Mouse (Mus musculus): Measurements from ENCODE around the gene Susd3.
A peak's percentile ranks its signal among the peaks of the same experiment; 100 is the strongest.

The Susd3 gene

GRCm38 (mm10) chr13:49246011-49246410 lies 2.5 kb downstream of the Susd3 start:
- DNase-seq (ENCODE audit: low read depth) = no peak

DNA sequence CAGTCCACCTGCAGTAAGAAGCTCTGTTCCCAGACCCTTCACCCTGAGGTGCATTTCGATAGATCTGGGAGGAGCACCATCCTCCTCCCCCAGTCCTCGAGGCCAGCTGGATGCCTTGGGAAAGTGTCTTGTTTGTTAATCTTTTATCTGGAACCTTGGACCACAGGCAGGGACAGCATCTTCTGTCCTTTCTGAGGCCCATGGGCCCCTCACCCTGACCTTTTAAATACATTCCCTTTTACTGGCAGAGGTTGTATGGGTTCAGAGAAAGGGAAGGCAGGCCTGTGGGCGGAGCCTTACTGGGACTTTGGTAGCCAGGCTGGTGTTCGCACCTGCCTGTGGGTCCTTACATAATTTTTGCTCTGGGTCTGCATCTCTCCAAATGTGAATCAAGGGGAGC lies 3.3 kb downstream of the Susd3 start:
- DNase-seq (ENCODE audit: low read depth) = no peak

- DNase-seq (ENCODE audit: low read depth) = no peak
Observed at GRCm38 (mm10) chr13:49243492-49243891, 5.0 kb downstream of the Susd3 start.

- DNase-seq (ENCODE audit: low read depth) = peak; percentile 94
Observed at GRCm38 (mm10) chr13:49242321-49243065, 6.0 kb downstream of the Susd3 start.

DNA sequence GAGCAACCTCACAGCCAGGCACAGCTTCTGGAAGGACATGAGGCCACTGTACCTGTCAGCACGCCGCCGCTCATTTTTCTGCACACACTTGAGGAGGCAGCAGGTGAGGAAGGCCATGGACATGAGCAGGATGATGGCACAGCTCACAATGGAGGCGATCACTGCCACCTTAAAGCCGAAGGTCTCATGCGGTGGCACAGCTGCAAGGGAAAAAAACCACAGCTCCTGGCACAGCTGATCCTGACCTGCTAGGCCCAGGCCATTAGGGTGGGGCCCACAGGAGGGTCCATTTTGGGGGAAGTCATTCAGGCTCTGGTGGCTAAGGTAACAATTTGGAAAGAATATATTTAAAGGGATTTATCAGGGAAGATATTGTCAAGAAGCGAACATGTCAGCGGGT lies 9.8 kb downstream of the Susd3 start:
- DNase-seq (ENCODE audit: low read depth) = no peak

DNA sequence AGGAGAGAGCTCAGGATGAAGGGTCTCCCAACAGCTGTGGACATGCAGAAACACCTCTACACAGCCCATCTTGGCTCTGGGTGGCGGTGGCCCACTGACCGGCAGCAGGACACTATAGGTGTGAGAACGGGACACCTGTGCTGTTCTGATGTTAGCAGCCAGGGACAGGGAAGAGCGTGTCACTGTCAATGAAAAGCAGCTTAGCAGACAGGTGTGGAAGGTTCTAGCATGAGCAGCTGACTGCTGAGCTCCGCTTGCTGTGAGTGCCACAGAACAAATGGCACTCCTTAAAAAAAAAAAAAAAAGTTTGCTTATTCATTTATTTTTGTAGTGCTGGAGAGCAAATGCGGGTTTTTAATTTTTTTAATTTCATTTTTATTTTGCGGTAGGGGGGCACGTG lies 10.9 kb downstream of the Susd3 start:
- no peak for DNase-seq (ENCODE audit: low read depth)

DNA sequence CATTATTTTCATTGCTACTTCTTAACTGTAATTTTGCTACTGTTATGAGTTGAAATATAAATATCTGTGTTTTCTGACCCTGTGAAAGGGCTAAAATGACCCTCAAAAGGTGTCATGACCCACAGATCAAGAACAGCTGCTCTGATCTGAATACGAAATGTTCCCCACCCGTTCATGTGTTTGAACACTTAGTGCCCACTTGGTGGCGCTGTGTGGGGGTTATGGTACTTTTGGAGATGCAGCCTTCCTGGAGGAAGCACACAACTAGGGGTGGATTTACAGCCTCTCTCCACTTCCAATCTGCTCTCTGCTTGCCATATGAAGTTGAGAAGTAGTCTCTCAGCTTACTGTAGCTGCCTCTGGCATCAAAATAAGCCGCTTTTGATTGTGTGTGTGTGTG lies 13.8 kb downstream of the Susd3 start:
- peak; percentile 32 for DNase-seq (ENCODE audit: low read depth)

- DNase-seq (ENCODE audit: low read depth) = no peak
Observed at GRCm38 (mm10) chr13:49233792-49234572, 14.5 kb downstream of the Susd3 start.

DNA sequence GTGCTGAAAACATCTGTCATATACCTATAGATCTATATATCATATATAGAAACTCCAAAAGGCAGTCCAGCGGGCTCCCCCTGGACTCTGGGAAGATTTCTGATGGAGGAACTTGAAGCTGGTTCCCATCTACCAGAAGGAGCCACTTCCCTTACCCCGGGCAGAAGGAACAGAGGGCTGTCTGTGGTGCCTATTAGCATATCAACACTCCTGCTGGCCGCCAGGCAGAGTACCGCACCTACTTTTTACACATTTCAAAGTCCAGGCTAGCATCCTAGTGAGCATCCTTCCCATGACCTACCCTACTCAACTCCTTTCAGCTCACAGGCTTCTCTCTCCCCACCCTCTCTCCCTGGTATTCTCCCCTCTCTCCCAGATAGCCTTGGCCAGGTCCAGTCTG lies 22.9 kb downstream of the Susd3 start:
- no peak for DNase-seq (ENCODE audit: low read depth)

DNA sequence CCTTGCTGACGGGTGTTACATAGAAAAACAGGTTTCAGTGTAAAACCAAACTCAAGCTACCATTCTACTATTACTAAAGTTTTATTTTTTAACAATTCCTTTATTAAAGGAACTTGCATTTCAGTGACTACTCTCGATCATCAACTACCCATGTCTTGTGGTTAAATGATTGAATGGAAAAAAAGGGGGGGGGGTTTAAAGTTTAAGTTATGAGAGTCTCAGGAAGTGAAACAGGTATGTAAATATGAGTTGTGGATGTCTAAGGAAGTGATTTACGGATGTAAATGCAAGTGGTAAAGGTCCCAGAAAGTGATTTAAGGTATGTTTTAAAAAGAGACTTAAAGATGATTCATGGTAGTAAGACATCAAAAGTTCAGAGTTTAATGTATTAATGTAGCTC lies 23.3 kb downstream of the Susd3 start:
- DNase-seq (ENCODE audit: low read depth) = no peak

DNA sequence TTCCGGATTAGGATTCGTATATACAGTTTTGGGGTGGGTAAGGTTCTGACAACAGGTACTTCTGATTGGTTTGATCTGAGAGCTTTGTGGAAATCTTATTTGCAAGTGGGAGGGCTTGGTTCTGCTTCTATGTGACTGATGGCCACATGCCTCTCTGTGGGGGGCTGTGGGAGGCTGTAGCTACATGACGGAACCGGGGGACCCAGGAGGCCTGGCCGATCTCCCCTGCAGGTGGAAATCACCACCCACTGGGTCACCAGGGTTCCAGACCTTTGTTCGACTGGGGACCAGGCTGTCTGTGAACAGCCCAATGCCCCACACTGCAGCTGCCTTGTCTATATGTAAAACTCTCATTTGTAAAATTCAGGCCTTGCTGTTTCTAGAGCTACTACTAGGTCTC lies 23.8 kb downstream of the Susd3 start:
- no peak for DNase-seq (ENCODE audit: low read depth)

- DNase-seq (ENCODE audit: low read depth) = no peak
Observed at GRCm38 (mm10) chr13:49224314-49224713, 24.2 kb downstream of the Susd3 start.

DNA sequence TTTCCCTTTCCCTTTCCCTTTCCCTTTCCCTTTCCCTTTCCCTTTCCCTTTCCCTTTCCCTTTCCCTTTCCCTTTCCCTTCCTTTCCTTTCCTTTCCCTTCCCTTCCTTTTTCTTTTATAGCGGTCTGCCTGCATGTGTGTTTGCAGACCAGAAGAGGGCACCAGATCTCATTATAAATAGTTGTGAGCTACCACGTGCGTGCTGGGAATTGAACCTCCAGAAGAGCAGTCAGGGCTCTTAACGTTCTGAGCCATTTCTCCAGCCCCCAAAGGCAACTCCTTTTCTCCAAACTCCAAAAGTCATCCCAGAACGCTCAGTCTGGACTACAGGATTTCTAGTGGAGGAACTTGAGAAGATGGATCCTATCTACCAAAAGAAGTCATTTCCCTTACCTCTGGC lies 27.6 kb downstream of the Susd3 start:
- DNase-seq (ENCODE audit: low read depth) = no peak

DNA sequence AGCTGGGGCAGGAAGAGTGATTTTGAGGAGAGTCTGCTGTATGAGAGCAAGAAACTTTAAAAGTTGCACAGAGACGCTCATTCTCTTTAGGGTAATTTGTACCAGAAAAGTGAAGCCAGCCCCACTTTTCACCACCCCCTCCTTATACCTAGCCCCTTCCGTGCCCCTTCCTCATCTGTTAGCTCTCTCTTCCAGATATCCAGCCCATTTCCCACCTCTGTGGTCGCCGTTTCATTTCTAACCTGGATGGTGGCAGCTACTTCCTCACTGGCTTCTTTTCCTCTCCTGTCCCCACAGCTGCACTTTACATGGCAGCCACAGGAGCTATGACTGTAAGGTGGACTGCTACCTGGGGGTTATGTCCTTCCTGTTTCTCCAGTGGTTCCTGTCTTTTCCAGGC lies 29.1 kb downstream of the Susd3 start:
- no peak for DNase-seq (ENCODE audit: low read depth)

GRCm38 (mm10) chr13:49218651-49219050 lies 29.9 kb downstream of the Susd3 start:
- no peak for DNase-seq (ENCODE audit: low read depth)

DNA sequence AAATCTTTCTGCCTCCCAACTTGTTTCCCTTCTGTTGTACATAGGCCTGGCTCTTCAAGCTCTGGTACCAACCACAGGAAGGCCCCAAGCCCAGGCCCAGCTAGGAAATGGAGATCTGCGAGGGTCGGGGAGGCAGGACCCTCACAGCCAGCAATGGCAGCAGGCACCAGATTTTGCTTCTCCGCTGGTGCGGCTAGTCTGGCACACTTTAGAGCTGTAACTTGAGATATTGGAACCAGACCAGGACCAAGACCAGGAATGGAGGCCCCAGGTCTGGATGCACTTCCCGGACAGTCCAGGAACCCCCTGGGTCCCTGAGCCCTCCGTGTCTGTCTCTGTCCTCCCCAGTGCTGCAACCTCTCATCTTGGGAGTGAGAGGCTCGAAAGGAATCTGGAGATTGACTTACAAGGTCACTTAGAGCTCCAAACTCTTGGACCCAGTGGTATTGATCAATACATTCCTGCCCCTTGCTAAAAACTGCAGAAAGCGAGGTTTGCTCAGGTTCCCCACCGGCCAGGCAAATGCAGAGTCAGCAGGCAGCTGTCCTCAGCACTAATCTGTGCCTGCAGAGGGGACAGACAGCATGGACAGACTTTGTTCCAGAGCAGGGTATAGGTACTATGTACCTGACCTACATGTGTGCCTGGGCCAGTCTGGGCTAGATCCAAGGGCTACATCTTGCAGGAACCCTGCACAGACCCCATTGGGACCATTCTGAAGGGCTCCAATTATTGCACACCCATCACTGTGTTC lies 31.5 kb downstream of the Susd3 start:
- DNase-seq (ENCODE audit: low read depth) = no peak

GRCm38 (mm10) chr13:49216220-49216552 lies 32.3 kb downstream of the Susd3 start:
- DNase-seq (ENCODE audit: low read depth) = no peak

- peak; percentile 98 for DNase-seq (ENCODE audit: low read depth)
Observed at GRCm38 (mm10) chr13:49215504-49216219, 32.8 kb downstream of the Susd3 start, which contains the start of gene Card19. Card19 (minus strand) TSS chr13:49216037.

DNA sequence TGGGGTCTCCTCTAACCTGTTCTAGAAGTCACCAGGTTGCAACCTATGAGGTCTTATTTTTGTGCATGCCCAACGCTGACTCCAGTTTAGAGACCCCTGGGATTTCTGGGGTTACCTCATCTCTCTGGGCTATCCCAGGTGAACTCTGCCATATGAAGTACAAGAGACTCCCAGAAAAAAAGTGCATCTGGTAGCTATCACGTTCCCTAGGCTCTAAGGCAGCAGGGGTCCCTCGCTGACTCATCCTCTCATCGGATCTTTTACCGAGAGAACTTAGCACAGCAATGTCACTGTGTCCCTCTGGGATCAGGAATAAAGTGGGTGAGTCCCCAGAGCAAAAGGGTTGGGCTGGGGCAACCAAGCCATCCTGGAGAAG lies 33.4 kb downstream of the Susd3 start:
- no peak for DNase-seq (ENCODE audit: low read depth)

GRCm38 (mm10) chr13:49214454-49214853 lies 34.1 kb downstream of the Susd3 start:
- no peak for DNase-seq (ENCODE audit: low read depth)

DNA sequence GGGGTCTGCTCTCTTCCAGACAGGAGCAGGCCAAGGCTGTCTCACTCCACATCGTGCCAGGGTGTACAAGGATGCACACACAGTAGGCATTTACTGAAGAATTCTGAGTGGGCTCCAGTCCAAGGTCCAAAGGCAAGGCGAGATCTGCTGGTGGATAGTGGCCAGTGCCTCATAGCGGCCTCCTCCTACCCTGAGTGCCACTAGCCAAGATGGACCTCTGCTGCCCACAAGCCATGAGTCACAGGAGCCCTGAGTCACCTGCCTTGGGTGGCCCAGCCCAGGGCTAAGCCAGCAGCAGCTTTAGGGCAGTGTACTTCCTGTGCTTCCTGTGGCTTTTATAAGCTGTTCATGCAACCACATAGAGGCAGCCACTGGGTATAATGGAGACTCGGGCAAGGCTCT lies 35.0 kb downstream of the Susd3 start:
- DNase-seq (ENCODE audit: low read depth) = peak; percentile 53

Measured in naive thymus-derived CD4-positive, alpha-beta T cell, adult 2 months (primary cell).